Mouse (Mus musculus): ENCODE measurements at regions not wholly inside any gene's neighbourhood (a gene's known extent, or its start where the extent isn't known, plus 50 kb on each side); places are given as distances from the start of the nearest gene placed in this dataset.

DNA sequence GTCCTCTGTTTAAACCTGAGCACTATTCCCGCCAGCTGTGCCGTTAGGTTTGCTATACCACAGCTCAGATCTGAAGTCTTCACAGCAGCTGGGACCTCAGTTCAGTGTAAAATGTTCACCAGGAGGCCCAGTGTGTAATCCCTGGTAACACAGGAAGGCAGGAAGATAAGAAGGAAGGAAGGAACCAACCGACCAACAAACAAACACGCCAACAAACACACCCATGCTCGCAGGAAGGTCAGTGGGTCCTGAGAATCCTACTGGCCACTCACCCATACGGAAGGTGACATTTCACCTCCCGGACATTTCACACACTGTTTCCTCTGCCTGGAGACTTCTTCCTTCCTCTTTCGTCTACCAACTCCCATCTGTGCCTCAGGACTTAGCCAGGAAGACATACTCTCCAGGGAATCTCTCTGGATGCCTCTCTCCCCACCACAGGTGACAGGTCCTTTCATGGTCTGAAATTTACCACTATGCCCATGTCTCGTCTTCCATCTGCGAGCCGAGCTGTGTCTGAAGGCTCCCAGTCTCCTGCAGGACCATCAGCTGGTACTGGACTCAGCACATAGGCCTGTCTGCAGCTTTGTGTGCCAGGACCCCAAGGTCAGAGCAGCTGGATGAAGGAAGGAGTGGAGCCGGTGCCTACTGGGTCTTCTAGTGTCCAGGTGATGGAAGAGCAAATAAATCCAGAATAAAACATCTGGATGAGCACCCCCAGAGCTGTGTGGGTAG is 61.1 kb upstream of the Xpa start:
- WGBS: 53% methylated on average over 12 of the region's 12 CpGs
- no peak for ATAC-seq (replicated peaks; ENCODE audit: low FRiP score, low read depth)

DNA sequence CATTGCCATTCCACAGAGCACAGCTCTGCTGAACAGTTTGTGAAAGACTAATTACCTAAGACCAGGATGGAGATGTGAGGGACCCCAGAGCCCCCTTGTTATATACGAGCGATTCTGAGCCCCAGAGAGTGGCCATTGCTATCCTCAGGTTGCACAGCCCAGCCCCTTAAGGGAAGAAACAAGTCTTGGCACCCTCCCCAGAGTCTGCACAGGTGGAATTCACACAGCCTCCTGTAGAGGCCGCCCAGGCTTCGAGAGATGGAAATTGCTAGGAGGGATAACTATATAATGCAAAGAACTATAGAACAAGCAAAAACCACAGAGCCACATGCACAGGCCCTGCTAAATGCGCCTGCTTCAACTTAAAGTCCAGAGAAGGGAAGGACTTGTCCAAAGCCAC is 62.7 kb upstream of the Xpa start:
- Histone ChIP-seq H3K4me3 (replicated peaks; ENCODE audit: low read depth, low read length) (no peak overlapping the region), H3K36me3 (ENCODE audit: insufficient read depth, low read length) (no peaks in the 10 kb centered on the region), H3K4me1 (replicated peaks; ENCODE audit: insufficient read depth, low read length) (no peaks in the 10 kb centered on the region), H3K9ac (ENCODE audit: low read depth, low read length) (no peak overlapping the region), H3K27me3 (ENCODE audit: insufficient read depth, low read length) (no peaks in the 10 kb centered on the region), H3K27ac (no peak overlapping the region), H3K9me3 (replicated peaks; ENCODE audit: low read length) (no peaks in the 10 kb centered on the region), H3K4me2 (ENCODE audit: low read length) (no peak overlapping the region)
- 52% methylated on average over 5 of the region's 5 CpGs for WGBS
- ATAC-seq (replicated peaks; ENCODE audit: low FRiP score, low read depth) (no peak), DNase-seq (ENCODE audit: low spot score) (peak; percentile 21)
- peak; percentile 50 for TF ChIP-seq CTCF (IDR thresholded peaks at IDR 0.05; ENCODE audit: low read depth)

More for the DNA sequence above, 61.1 kb upstream of the Xpa start:
- no peaks in the 10 kb centered on the region for H3K36me3 ChIP-seq (ENCODE audit: insufficient read depth, low read length)
- no peak overlapping the region for H3K4me3 ChIP-seq (replicated peaks; ENCODE audit: low read depth, low read length)
- H3K4me2 ChIP-seq (ENCODE audit: low read length): no peak overlapping the region
- H3K27ac ChIP-seq: no peak overlapping the region
- H3K27me3 ChIP-seq (ENCODE audit: insufficient read depth, low read length): no peaks in the 10 kb centered on the region
- DNase-seq (ENCODE audit: low spot score): no peak
- H3K9me3 ChIP-seq (replicated peaks; ENCODE audit: low read length): no peaks in the 10 kb centered on the region
- no peak overlapping the region for H3K9ac ChIP-seq (ENCODE audit: low read depth, low read length)
- TF ChIP-seq CTCF (IDR thresholded peaks at IDR 0.05; ENCODE audit: low read depth): no peak
- H3K4me1 ChIP-seq (replicated peaks; ENCODE audit: insufficient read depth, low read length): no peaks in the 10 kb centered on the region

DNA sequence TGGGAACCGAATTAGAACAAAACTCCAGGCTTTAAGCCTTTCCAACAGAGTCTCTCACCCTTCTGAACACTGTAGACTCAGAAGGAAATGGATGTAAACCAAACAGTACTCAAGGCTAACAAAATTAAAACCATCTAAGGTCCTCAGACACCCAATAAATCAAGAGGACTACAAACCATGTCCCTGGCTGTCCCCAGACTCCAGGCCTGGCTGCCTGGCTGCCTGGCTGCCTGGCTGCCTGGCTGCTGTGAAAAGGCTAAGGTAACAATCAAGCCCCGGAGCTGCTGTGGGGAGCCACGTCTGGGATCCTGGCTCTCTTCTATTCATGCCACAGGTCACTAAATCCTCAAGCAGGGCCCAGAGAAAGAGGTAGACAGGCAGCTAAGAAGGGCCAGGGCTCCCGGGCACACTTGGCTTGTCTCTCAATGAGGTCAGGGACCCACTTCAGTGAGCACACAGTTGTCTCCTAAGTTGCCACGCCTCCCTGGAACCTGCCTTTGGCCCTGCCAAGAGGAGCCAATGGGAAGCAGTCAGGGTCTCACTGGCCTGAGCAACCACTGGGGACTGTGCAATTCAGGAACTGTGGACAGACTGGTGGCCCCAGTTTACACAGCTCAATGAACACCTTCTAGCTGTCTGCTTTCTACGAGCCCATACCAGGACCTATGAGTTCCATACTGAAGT is 72.6 kb upstream of the Xpa start:
- 14% methylated on average over 6 of the region's 6 CpGs for WGBS
- H3K36me3 ChIP-seq (ENCODE audit: insufficient read depth, low read length): no peaks in the 10 kb centered on the region
- peak; percentile 73; the same call in 1 of the 2 replicates for ATAC-seq (replicated peaks; ENCODE audit: low FRiP score, low read depth)

DNA sequence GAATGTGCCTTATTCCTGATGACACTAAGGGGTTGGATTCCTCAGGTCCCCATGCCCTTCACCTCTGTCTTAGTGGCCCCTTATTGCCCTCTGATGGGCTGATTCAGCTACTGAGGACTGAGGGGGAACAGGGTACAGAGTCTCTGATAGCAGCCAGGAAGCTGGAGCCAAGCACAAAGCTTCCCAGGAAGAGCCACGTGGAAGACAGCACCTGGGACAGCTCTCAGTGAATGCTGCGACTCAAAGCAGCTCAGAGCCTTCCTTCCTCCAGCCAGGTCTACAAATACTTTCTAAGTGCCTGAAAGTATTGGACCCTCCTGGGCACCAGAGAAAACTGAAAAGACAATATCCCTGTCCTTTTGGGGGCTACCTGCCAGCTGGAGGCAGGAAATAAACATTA is 72.3 kb upstream of the Foxe1 start:
- DNase-seq (ENCODE audit: low spot score) (peak; percentile 32), ATAC-seq (replicated peaks; ENCODE audit: low FRiP score, low read depth) (no peak)
- WGBS: 3% methylated on average over 2 of the region's 2 CpGs
- H3K4me3 ChIP-seq (replicated peaks; ENCODE audit: low read depth, low read length): no peak overlapping the region
- H3K27me3 ChIP-seq (ENCODE audit: insufficient read depth, low read length): no peaks in the 10 kb centered on the region
- no peaks in the 10 kb centered on the region for H3K9me3 ChIP-seq (replicated peaks; ENCODE audit: low read length)
- H3K27ac ChIP-seq: no peak overlapping the region
- no peak for TF ChIP-seq CTCF (IDR thresholded peaks at IDR 0.05; ENCODE audit: low read depth)
- H3K4me1 ChIP-seq (replicated peaks; ENCODE audit: insufficient read depth, low read length): peaks cover 4% of the 10 kb centered on the region; the same call in 1 of the 2 replicates
- H3K36me3 ChIP-seq (ENCODE audit: insufficient read depth, low read length): no peaks in the 10 kb centered on the region
- no peak overlapping the region for H3K4me2 ChIP-seq (ENCODE audit: low read length)
- no peak overlapping the region for H3K9ac ChIP-seq (ENCODE audit: low read depth, low read length)

More for the DNA sequence above, 72.6 kb upstream of the Xpa start:
- Histone ChIP-seq H3K4me2 (ENCODE audit: low read length) (no peak overlapping the region), H3K9ac (ENCODE audit: low read depth, low read length) (no peak overlapping the region), H3K27ac (peak overlapping the region; percentile 5; the same call in 1 of the 2 replicates), H3K9me3 (replicated peaks; ENCODE audit: low read length) (no peaks in the 10 kb centered on the region), H3K27me3 (ENCODE audit: insufficient read depth, low read length) (no peaks in the 10 kb centered on the region), H3K4me1 (replicated peaks; ENCODE audit: insufficient read depth, low read length) (peaks cover 4% of the 10 kb centered on the region; the same call in 1 of the 2 replicates), H3K4me3 (replicated peaks; ENCODE audit: low read depth, low read length) (no peak overlapping the region)
- DNase-seq (ENCODE audit: low spot score): peak; percentile 69
- no peak for TF ChIP-seq CTCF (IDR thresholded peaks at IDR 0.05; ENCODE audit: low read depth)

DNA sequence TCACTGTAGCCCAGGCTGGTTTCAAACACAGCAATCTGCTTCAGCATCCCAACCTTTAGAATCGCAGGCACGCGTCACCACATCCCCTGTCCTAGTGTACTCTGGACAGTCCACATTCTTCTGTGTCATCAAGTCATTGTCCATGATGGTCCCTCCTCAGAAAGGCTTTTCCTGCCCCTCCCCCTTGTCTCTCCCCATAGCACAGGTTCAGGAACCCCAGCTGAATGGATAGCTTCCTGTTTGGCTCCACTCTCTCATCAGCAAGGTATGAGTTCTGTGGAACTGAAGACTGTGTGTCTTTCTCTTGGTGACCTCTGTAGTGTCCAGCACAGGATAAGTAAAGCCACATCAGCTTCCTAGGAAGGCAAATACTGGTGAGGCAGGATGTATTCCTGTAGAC is 67.6 kb upstream of the Foxe1 start:
- Histone ChIP-seq H3K27ac (no peak overlapping the region), H3K9me3 (replicated peaks; ENCODE audit: low read length) (no peaks in the 10 kb centered on the region), H3K4me3 (replicated peaks; ENCODE audit: low read depth, low read length) (no peak overlapping the region), H3K4me2 (ENCODE audit: low read length) (no peak overlapping the region), H3K4me1 (replicated peaks; ENCODE audit: insufficient read depth, low read length) (peaks cover 12% of the 10 kb centered on the region; the same call in 1 of the 2 replicates), H3K36me3 (ENCODE audit: insufficient read depth, low read length) (no peaks in the 10 kb centered on the region), H3K27me3 (ENCODE audit: insufficient read depth, low read length) (no peaks in the 10 kb centered on the region), H3K9ac (ENCODE audit: low read depth, low read length) (no peak overlapping the region)
- 83% methylated on average over 3 of the region's 3 CpGs for WGBS
- TF ChIP-seq CTCF (IDR thresholded peaks at IDR 0.05; ENCODE audit: low read depth): no peak
- ATAC-seq (replicated peaks; ENCODE audit: low FRiP score, low read depth) (no peak), DNase-seq (ENCODE audit: low spot score) (peak; percentile 29)

DNA sequence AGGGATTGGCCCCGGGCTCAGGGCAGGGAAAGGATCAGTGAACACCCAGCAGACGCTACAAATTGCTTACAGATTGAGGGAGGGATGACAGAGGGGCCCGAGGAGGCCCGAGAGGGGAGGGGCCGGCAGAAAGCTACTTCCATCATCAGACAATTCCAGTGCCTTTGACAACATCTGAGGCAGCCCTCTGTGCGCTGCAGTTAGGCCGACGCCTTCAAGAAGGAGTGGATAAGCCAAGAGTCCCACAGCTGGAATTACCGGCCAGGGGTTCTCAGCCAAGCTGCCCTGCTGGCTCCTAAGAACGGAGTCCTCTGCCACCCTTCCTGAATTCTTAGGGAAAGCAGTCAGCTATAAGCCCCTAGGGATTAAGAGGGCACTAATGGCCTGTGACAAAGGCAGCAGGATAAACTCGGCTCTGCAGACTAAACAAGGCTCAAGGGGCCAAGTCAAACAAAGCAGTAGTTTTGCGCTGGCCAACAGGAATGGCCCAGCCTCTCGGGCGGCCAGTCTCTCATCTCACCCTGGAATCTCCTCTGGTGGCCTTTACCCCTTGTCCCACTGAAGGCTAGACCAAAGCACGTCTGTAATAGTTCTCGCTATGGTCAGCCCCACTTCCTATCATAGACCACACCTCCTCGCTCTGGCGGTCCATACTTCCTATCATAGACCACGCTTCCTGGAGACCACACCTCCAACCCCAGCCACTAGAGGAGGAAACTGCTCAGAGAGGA is 66.4 kb upstream of the Foxe1 start:
- no peak for ATAC-seq (replicated peaks; ENCODE audit: low FRiP score, low read depth)
- H3K27me3 ChIP-seq (ENCODE audit: insufficient read depth, low read length): no peaks in the 10 kb centered on the region
- peaks cover 12% of the 10 kb centered on the region; the same call in 1 of the 2 replicates for H3K4me1 ChIP-seq (replicated peaks; ENCODE audit: insufficient read depth, low read length)
- no peak overlapping the region for H3K4me3 ChIP-seq (replicated peaks; ENCODE audit: low read depth, low read length)
- no peaks in the 10 kb centered on the region for H3K9me3 ChIP-seq (replicated peaks; ENCODE audit: low read length)
- WGBS: 13% methylated on average over 19 of the region's 19 CpGs
- H3K9ac ChIP-seq (ENCODE audit: low read depth, low read length): no peak overlapping the region
- TF ChIP-seq CTCF (IDR thresholded peaks at IDR 0.05; ENCODE audit: low read depth): no peak
- H3K27ac ChIP-seq: no peak overlapping the region
- no peaks in the 10 kb centered on the region for H3K36me3 ChIP-seq (ENCODE audit: insufficient read depth, low read length)
- H3K4me2 ChIP-seq (ENCODE audit: low read length): peak overlapping the region; percentile 21
- DNase-seq (ENCODE audit: low spot score): peak; percentile 38

Data from kidney, postnatal 0 days (tissue).